Mouse (Mus musculus) urinary bladder, adult 18-20 months (tissue): ENCODE measurements at regions not wholly inside any gene's neighbourhood (a gene's known extent, or its start where the extent isn't known, plus 50 kb on each side); places are given as distances from the start of the nearest gene placed in this dataset.

ENCODE experiments used
- DNase-seq, 2 experiments: peaks; one replicate each; pipeline ENCODE4 v3.0.0; 2022; ENCODE audit warnings: low spot score in 2 of 2, mixed read lengths in 2 of 2

DNA sequence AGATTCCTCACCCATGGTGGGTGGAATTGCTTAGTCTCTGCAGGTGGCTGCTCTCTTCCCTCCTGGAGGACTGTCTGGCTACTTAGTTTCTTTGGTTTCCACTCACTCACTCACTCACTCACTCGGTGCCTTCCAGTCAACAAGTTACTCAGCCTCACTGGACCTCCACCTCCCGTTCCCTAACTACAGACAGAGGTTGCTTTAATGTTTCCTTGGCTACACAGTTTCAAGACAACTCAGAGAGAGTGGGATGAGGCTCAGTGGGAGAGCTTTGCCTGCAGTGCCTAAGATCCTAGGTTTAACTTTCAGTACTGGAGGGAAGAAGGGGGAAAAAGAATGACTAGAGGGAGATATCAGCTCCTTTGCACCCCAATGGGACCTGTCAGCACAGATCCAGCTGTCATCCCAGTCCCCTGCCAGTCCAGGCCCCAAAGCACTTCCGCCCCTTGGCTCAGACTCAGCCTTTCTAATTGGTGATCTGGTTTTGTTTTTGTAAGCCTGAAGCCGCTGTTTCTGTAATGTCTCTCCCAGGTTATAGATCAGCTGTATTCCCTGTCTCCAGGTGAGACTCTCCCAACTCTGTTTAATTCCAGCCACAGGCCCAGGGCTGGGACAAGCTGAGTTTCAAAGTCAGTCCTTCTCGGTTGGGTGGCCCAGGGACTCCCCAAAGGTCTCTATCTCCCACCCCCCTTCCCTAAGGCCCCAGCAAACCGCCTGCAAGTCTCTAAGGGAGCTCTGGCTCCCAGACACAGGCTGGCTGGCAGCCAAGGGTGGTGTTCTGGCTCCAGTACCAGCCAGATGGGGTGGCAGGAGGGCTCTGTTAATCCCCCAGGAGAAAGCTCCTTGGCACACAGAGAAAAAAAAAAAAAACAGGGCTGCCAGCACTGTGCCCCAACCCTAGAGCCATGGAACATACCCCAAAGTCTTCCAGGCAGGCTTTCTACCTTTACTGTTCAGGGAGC lies 60.5 kb upstream of the Cdon start:
- DNase-seq = no peak

DNA sequence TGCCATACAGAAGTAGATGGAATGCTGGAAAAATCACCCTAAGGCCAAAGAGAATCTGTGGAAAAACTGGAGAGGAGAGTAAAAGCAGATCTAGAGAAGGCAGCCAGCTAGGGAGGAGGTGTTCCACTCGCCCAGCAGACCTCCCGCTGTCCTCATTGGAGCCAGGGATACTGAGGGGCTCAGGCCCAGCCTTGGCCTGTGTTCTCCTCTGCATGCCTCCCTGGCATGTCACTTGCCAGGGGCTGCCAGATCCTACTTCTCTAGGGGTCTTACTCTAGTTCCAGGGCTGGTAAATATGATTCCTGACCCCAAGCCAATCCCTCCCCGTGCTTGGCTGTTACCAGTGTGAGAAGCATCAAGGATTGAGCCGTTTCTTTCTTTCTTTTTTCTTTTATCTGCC lies 59.5 kb upstream of the Cdon start:
- DNase-seq = no peak

DNA sequence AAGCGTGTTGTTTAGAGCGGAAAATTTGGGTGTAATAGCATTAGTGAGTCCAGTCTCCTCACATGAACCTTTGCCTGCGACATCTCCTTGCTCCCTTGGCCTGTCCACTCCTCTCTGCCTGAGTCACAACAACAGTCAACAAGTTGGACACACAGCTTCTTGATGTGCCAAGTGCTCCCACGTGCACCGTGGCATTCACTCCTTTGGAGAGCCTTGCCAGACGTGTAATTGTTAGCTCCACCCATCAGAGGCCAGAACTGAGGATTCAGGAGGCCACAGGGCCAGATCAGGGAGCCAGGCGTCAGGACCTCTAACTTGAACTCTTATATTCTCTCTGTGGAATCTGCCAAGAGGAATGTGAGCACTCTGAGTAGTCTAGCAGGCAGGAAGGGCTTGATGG lies 58.7 kb upstream of the Cdon start:
- no peak for DNase-seq

DNA sequence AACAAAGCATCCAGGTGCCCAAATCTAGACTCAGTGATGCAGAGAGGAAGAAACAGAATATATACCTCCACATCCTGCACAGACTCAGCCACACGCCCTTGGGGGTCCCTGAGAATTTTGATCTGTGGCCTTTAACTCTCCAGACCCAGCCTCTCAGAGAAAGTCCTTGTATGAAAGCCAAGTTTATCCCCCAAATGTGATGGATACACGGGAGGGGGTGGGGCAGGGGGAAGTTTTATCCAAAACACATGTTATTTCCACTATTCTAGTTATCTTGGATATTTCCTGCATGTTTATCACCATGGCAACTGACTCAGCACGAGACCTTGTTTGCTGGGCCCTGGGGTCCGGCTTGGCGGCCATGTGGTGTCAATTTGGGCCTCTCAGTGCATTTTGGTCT lies 57.8 kb upstream of the Cdon start:
- DNase-seq = no peak

DNA sequence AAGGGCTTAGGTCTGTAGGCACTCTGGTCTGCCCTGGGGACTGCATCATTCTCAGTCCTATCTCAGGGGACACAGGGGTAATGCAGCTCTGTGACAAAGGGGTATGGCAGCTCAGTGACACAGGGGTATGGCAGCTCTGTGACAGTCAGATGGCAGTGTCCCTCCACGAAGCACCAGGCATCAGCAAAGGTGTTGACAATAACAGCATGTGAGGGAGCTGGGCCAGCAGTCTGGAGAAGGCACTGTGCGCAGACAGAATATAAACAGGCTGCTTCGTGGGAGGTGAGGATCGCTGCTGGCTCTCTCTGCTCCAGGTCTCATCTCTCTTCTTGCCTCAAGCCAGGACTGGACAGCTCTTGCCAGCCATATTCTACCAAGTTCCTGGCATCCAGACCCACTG lies 57.0 kb upstream of the Cdon start:
- no peak for DNase-seq

DNA sequence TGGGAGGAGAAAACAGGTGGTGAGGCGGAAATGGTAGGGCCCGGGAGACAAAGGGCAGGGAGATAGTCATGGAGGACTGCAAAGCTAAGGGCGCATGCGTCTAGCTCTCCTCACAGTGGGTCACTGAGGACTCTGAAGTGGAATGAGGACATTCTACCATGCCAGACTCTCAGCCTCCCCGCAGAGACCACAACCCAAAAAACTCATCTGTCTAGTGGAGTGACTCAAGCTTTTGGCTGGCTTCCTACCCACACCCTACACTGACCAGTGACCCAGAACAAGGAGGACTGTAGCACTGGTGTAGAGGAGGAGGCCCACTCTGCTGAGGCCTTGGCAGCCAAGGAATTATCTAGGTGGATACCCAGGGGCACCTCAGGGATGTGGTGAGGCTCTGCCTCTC lies 55.0 kb upstream of the Cdon start:
- DNase-seq = no peak

DNA sequence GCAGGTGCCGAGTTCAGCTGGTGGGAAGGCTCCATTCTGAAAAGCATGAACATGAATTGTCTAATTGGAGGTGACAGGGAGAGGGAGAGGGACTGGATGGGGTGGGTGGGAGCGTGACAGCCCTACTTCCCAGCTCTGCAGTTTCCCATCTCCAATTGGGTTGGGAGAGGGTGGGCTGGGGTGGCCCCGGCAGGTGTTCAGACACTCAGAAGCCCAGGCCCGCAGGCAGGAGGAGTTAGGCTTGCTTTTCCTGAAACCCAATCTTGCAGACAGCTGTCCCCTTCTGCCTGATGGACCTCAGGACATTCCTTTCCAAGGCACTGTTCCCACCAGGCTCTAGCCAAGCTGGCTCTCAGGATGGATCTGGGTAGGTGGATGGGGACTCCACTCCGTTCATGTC lies 51.9 kb upstream of the Cdon start:
- no peak for DNase-seq

DNA sequence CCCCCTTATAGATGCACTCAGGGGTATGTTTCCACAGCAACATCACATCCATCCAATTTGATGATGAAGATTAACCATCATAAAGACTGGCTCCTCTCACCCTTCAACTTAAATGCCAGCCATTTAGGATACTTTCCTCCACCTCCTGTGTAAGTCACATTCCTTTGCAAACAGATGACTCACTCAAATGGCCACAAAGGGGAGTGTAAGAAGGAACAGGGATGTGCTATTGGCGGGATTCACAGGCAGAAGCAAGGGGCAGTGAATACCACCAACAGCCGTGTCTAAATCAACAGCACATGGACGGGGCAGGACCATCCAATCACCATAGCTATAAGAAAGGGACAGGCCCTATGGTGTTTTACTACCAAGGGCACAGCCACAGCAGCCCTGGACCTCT lies 50.9 kb upstream of the Cdon start:
- DNase-seq = no peak

DNA sequence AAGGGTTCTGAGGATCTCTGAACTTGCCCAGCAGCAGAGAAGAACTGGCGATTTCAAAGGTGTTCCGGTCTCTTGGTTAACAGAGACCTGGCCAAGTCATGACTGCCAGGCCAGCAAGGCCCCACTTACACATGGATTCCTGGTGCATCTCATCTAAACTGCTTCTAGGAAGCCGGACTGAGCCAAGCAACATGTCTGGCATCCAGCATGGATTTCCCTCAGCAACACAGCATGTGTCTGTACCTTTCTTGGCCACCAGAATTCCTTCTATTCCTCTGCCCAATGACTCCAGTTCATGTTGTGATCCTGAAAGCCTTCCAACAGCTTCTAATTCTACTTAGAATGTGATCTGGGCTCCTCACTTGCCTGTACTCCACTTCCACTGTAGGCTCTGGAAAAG lies 50.0 kb upstream of the Cdon start:
- DNase-seq = no peak
